Mouse (Mus musculus): ENCODE data around the gene Calhm3. TPM values are rescaled to one million over a fixed set of nuclear protein-coding genes. Genes with fewer than 3 reads are reported as not detected.

Calhm3 gene
- polyA plus RNA-seq, 1 experiment from 2014 or later = not detected

- H3K27ac ChIP-seq (replicated peaks) = peak within 1 kb of the TSS; percentile 93
- peak; percentile 64; the same call in 1 of the 2 replicates for ATAC-seq (ENCODE audit: low FRiP score, low TSS enrichment)
- DNase-seq (ENCODE audit: low spot score) = peak; percentile 47
- 8% methylated on average over 28 of the region's 28 CpGs for WGBS
- 0 out of 2 replicates have a peak, but pooled peaks cover 4% of the 10 kb centered on the region for H3K4me1 ChIP-seq (replicated peaks; ENCODE audit: control insufficient read depth, insufficient read depth)
- H3K4me3 ChIP-seq (ENCODE audit: low read depth, low read length) = peak within 1 kb of the TSS; percentile 51
- 0 out of 2 replicates have a peak, but pooled peaks cover 1% of the 10 kb centered on the region for H3K36me3 ChIP-seq (ENCODE audit: control insufficient read depth, insufficient read depth, low read length)
- H3K4me2 ChIP-seq (replicated peaks; ENCODE audit: low read depth) = peak within 1 kb of the TSS; percentile 58
- H3K9me3 ChIP-seq (ENCODE audit: control insufficient read depth, low read length) = no peaks in the 10 kb centered on the region
- no peaks in the 10 kb centered on the region for H3K27me3 ChIP-seq (ENCODE audit: control insufficient read depth, insufficient read depth, low read length)
- no peak for TF ChIP-seq CTCF (IDR thresholded peaks at IDR 0.05; ENCODE audit: low read depth)
- peak; percentile 51 for TF ChIP-seq EP300 (optimal IDR thresholded peaks at IDR 0.05)
- peak within 1 kb of the TSS; percentile 76 for H3K9ac ChIP-seq (ENCODE audit: low read length)
Measured at GRCm38 (mm10) chr19:47137771-47138421, 19.7 kb downstream of the Calhm3 start, which contains the start of gene Calhm2. Gene Calhm2 (minus strand): TSS chr19:47138294.

- H3K4me2 ChIP-seq (replicated peaks; ENCODE audit: low read depth) = peak overlapping the region; percentile 58
- H3K9ac ChIP-seq (ENCODE audit: low read length) = peak overlapping the region; percentile 76
- no peak for TF ChIP-seq EP300 (optimal IDR thresholded peaks at IDR 0.05)
- TF ChIP-seq CTCF (IDR thresholded peaks at IDR 0.05; ENCODE audit: low read depth) = no peak
- ATAC-seq (ENCODE audit: low FRiP score, low TSS enrichment) (peak; percentile 39; the same call in 1 of the 2 replicates), DNase-seq (ENCODE audit: low spot score) (peak; percentile 60)
- peak overlapping the region; percentile 93 for H3K27ac ChIP-seq (replicated peaks)
- 0 out of 2 replicates have a peak, but pooled peaks cover 7% of the 10 kb centered on the region for H3K36me3 ChIP-seq (ENCODE audit: control insufficient read depth, insufficient read depth, low read length)
- H3K4me1 ChIP-seq (replicated peaks; ENCODE audit: control insufficient read depth, insufficient read depth) = 0 out of 2 replicates have a peak, but pooled peaks cover 4% of the 10 kb centered on the region
- peak overlapping the region; percentile 51 for H3K4me3 ChIP-seq (ENCODE audit: low read depth, low read length)
- H3K9me3 ChIP-seq (ENCODE audit: control insufficient read depth, low read length) = no peaks in the 10 kb centered on the region
- WGBS = 14% methylated on average over 4 of the region's 6 CpGs
- no peaks in the 10 kb centered on the region for H3K27me3 ChIP-seq (ENCODE audit: control insufficient read depth, insufficient read depth, low read length)
Measured at GRCm38 (mm10) chr19:47137051-47137581, 20.4 kb downstream of the Calhm3 start.

GRCm38 (mm10) chr19:47136170-47136569 is 21.4 kb downstream of the Calhm3 start:
- 78% methylated on average over 5 of the region's 5 CpGs for WGBS
- peak overlapping the region; percentile 58; the same call in 1 of the 2 replicates for H3K4me2 ChIP-seq (replicated peaks; ENCODE audit: low read depth)
- no peaks in the 10 kb centered on the region for H3K27me3 ChIP-seq (ENCODE audit: control insufficient read depth, insufficient read depth, low read length)
- no peak overlapping the region for H3K27ac ChIP-seq (replicated peaks)
- peaks cover 10% of the 10 kb centered on the region; the same call in 1 of the 2 replicates for H3K36me3 ChIP-seq (ENCODE audit: control insufficient read depth, insufficient read depth, low read length)
- H3K4me3 ChIP-seq (ENCODE audit: low read depth, low read length) = no peak overlapping the region
- H3K4me1 ChIP-seq (replicated peaks; ENCODE audit: control insufficient read depth, insufficient read depth) = 0 out of 2 replicates have a peak, but pooled peaks cover 4% of the 10 kb centered on the region
- TF ChIP-seq CTCF (IDR thresholded peaks at IDR 0.05; ENCODE audit: low read depth) (no peak), EP300 (optimal IDR thresholded peaks at IDR 0.05) (no peak)
- no peaks in the 10 kb centered on the region for H3K9me3 ChIP-seq (ENCODE audit: control insufficient read depth, low read length)
- H3K9ac ChIP-seq (ENCODE audit: low read length) = no peak overlapping the region
- ATAC-seq (ENCODE audit: low FRiP score, low TSS enrichment) = no peak
- DNase-seq (ENCODE audit: low spot score) = no peak

GRCm38 (mm10) chr19:47135568-47135967 is 22.0 kb downstream of the Calhm3 start:
- H3K4me3 ChIP-seq (ENCODE audit: low read depth, low read length) = no peak overlapping the region
- WGBS = 90% methylated on average over 17 of the region's 17 CpGs
- H3K4me2 ChIP-seq (replicated peaks; ENCODE audit: low read depth) = no peak overlapping the region
- DNase-seq (ENCODE audit: low spot score) (no peak), ATAC-seq (ENCODE audit: low FRiP score, low TSS enrichment) (no peak)
- H3K4me1 ChIP-seq (replicated peaks; ENCODE audit: control insufficient read depth, insufficient read depth) = 0 out of 2 replicates have a peak, but pooled peaks cover 4% of the 10 kb centered on the region
- H3K27me3 ChIP-seq (ENCODE audit: control insufficient read depth, insufficient read depth, low read length) = no peaks in the 10 kb centered on the region
- no peak for TF ChIP-seq EP300 (optimal IDR thresholded peaks at IDR 0.05)
- no peak for TF ChIP-seq CTCF (IDR thresholded peaks at IDR 0.05; ENCODE audit: low read depth)
- H3K27ac ChIP-seq (replicated peaks) = no peak overlapping the region
- H3K9me3 ChIP-seq (ENCODE audit: control insufficient read depth, low read length) = no peaks in the 10 kb centered on the region
- peaks cover 14% of the 10 kb centered on the region for H3K36me3 ChIP-seq (ENCODE audit: control insufficient read depth, insufficient read depth, low read length)
- H3K9ac ChIP-seq (ENCODE audit: low read length) = no peak overlapping the region

- no peak overlapping the region for H3K9ac ChIP-seq (ENCODE audit: low read length)
- 91% methylated on average over 7 of the region's 7 CpGs for WGBS
Measured at GRCm38 (mm10) chr19:47133161-47133560, 24.4 kb downstream of the Calhm3 start.

More at GRCm38 (mm10) chr19:47133161-47133560, 24.4 kb downstream of the Calhm3 start:
- Histone ChIP-seq H3K4me2 (replicated peaks; ENCODE audit: low read depth) (no peak overlapping the region), H3K4me3 (ENCODE audit: low read depth, low read length) (no peak overlapping the region), H3K27me3 (ENCODE audit: control insufficient read depth, insufficient read depth, low read length) (no peaks in the 10 kb centered on the region), H3K4me1 (replicated peaks; ENCODE audit: control insufficient read depth, insufficient read depth) (0 out of 2 replicates have a peak, but pooled peaks cover 4% of the 10 kb centered on the region), H3K9me3 (ENCODE audit: control insufficient read depth, low read length) (no peaks in the 10 kb centered on the region), H3K36me3 (ENCODE audit: control insufficient read depth, insufficient read depth, low read length) (peaks cover 30% of the 10 kb centered on the region), H3K27ac (replicated peaks) (no peak overlapping the region)
- DNase-seq (ENCODE audit: low spot score) = no peak
- no peak for ATAC-seq (ENCODE audit: low FRiP score, low TSS enrichment)
- TF ChIP-seq EP300 (optimal IDR thresholded peaks at IDR 0.05) = no peak
- TF ChIP-seq CTCF (IDR thresholded peaks at IDR 0.05; ENCODE audit: low read depth) = no peak
